Mouse (Mus musculus) small intestine, adult 2 months (tissue): ENCODE measurements around the gene Egln2. TPM values are rescaled to one million over a fixed set of nuclear protein-coding genes. Genes with fewer than 3 reads are reported as not detected.

Experiments used
- H3K27ac ChIP-seq: fragments of 200-500 bp; 2 replicates; pipeline ENCODE4 v1.5.1; 2012; ENCODE audit warnings: low read depth, low read length, control low read depth, inconsistent platforms; ENCODE audit not compliant: insufficient read depth
- H3K27me3 ChIP-seq: fragments of 200-500 bp; 2 replicates; pipeline ENCODE4 v1.6.1; 2012; ENCODE audit warnings: mild to moderate bottlenecking, moderate library complexity, low read length, inconsistent platforms; ENCODE audit not compliant: control insufficient read depth, insufficient read depth
- H3K36me3 ChIP-seq: fragments of 200-500 bp; 2 replicates; pipeline ENCODE4 v1.6.1; 2012; ENCODE audit warnings: mild to moderate bottlenecking, low read length, control low read depth, inconsistent platforms; ENCODE audit not compliant: control insufficient read depth, insufficient read depth
- H3K4me1 ChIP-seq: fragments of 200-500 bp; 2 replicates; pipeline ENCODE4 v1.6.1; 2012; ENCODE audit warnings: low read length, inconsistent platforms, mixed read lengths; ENCODE audit not compliant: control insufficient read depth, insufficient read depth, insufficient read length
- H3K4me3 ChIP-seq: fragments of 200-500 bp; 2 replicates; pipeline ENCODE4 v1.5.1; 2012; ENCODE audit warnings: low read depth, mild to moderate bottlenecking, control low read depth, inconsistent platforms, low read length, moderate library complexity
- CTCF ChIP-seq: fragments of 200-500 bp; IDR thresholded peaks from 2 replicates; pipeline ENCODE4 v1.5.1; 2012; ENCODE audit warnings: low read depth, mild to moderate bottlenecking, control low read depth, inconsistent platforms, low read length, moderate library complexity, mixed read lengths; ENCODE audit not compliant: insufficient replicate concordance, insufficient read length; ENCODE audit errors: extremely low read depth
- POLR2A ChIP-seq: fragments of 200-500 bp; IDR thresholded peaks from 2 replicates; pipeline ENCODE4 v1.6.1; 2012; ENCODE audit warnings: low read depth, mild to moderate bottlenecking, control low read depth, inconsistent platforms, low read length, moderate library complexity
- WGBS: fragments of 180-500 bp; shearing (Covaris S2); methylation state at CpG from one replicate; pipeline ENCODE4 v1.1.7; 2018; 5-methylcytosine and 5-hydroxymethylcytosine counted together
- polyA plus RNA-seq: library from polyadenylated mRNA; depleted of rRNA; stranded (reverse); fragments of >200 nt; gene quantifications from 2 replicates; pipeline ENCODE4 v1.2.3, GENCODE M21; 2012

Egln2 gene
- polyA plus RNA-seq, 1 experiment = 129 TPM

GRCm38 (mm10) chr7:27165007-27165655 lies 1.5 kb downstream of the Egln2 start:
- 52% methylated on average over 23 of the region's 23 CpGs for WGBS
- TF ChIP-seq CTCF (no peak), POLR2A (no peak)
- H3K27me3 ChIP-seq = no peaks in the 10 kb centered on the region
- H3K27ac ChIP-seq = peak overlapping the region; percentile 93; the same call in 1 of the 2 replicates
- peaks cover 35% of the 10 kb centered on the region for H3K4me1 ChIP-seq
- H3K4me3 ChIP-seq = peak overlapping the region; percentile 81
- H3K36me3 ChIP-seq = no peaks in the 10 kb centered on the region; the same call in 1 of the 2 replicates

- 85% methylated on average over 33 of the region's 33 CpGs for WGBS
- Histone ChIP-seq H3K36me3 (peaks cover 4% of the 10 kb centered on the region; the same call in 1 of the 2 replicates), H3K4me1 (peaks cover 37% of the 10 kb centered on the region), H3K27me3 (no peaks in the 10 kb centered on the region), H3K4me3 (no peak overlapping the region), H3K27ac (no peak overlapping the region)
- TF ChIP-seq POLR2A (no peak), CTCF (no peak)
Observed at GRCm38 (mm10) chr7:27164112-27164947, 2.3 kb downstream of the Egln2 start.

GRCm38 (mm10) chr7:27163450-27163805 lies 3.2 kb downstream of the Egln2 start:
- no peak for TF ChIP-seq POLR2A
- no peak for TF ChIP-seq CTCF
- peaks cover 12% of the 10 kb centered on the region for H3K36me3 ChIP-seq
- H3K4me1 ChIP-seq = peaks cover 37% of the 10 kb centered on the region
- H3K4me3 ChIP-seq = no peak overlapping the region
- no peak overlapping the region for H3K27ac ChIP-seq
- 70% methylated on average over 5 of the region's 5 CpGs for WGBS
- no peaks in the 10 kb centered on the region for H3K27me3 ChIP-seq

GRCm38 (mm10) chr7:27162780-27163449 lies 3.7 kb downstream of the Egln2 start:
- Histone ChIP-seq H3K4me3 (no peak overlapping the region), H3K4me1 (peaks cover 37% of the 10 kb centered on the region), H3K27ac (no peak overlapping the region), H3K27me3 (no peaks in the 10 kb centered on the region), H3K36me3 (peaks cover 17% of the 10 kb centered on the region)
- no peak for TF ChIP-seq POLR2A
- TF ChIP-seq CTCF = no peak
- 70% methylated on average over 5 of the region's 5 CpGs for WGBS

- 70% methylated on average over 4 of the region's 4 CpGs for WGBS
- no peaks in the 10 kb centered on the region for H3K27me3 ChIP-seq
- no peak overlapping the region for H3K4me3 ChIP-seq
- no peak overlapping the region for H3K27ac ChIP-seq
- no peak for TF ChIP-seq POLR2A
- TF ChIP-seq CTCF = no peak
- H3K4me1 ChIP-seq = peaks cover 32% of the 10 kb centered on the region
- peaks cover 24% of the 10 kb centered on the region for H3K36me3 ChIP-seq
Observed at GRCm38 (mm10) chr7:27161744-27162143, 4.9 kb downstream of the Egln2 start.

GRCm38 (mm10) chr7:27160921-27161320 lies 5.7 kb downstream of the Egln2 start:
- TF ChIP-seq CTCF = no peak
- no peak for TF ChIP-seq POLR2A
- Histone ChIP-seq H3K27me3 (no peaks in the 10 kb centered on the region), H3K36me3 (peaks cover 24% of the 10 kb centered on the region), H3K27ac (no peak overlapping the region), H3K4me1 (peaks cover 32% of the 10 kb centered on the region), H3K4me3 (no peak overlapping the region)
- WGBS = 76% methylated on average over 3 of the region's 3 CpGs
